Mouse (Mus musculus) left cerebral cortex, postnatal 36 days (tissue): ENCODE results near the gene Dhdds. TPM values are rescaled to one million over a fixed set of nuclear protein-coding genes. Genes with fewer than 3 reads are reported as not detected.

ENCODE experiments used
- DNase-seq, 2 experiments: peaks; one replicate each; pipeline ENCODE4 v3.0.0; 2021 to 2022; ENCODE audit warnings: low spot score in 2 of 2, mixed read lengths in 1 of 2
- intact Hi-C: fragments of 180-260 bp; cut with DNase I; formaldehyde crosslinking; loops from one replicate; pipeline ENCODE4 v1.15.1; 2025
- total RNA-seq, 2 experiments: library from RNA; stranded (reverse); gene quantifications; 2 replicates each; pipeline ENCODE4 v1.2.3; 2021

Dhdds gene
- total RNA-seq: 10 to 100 TPM; 61.9 to 63.3 TPM

GRCm38 (mm10) chr4:134000466-134001438, at the start of gene Dhdds:
TSS of gene Dhdds (minus strand) at chr4:134000918.
- intact Hi-C loops: no loop called here
- peak; percentile 93 to 96 for DNase-seq

GRCm38 (mm10) chr4:134047648-134048047, 46.9 kb upstream of the Dhdds start:
- DNase-seq: no peak
- intact Hi-C loops: no loop called here

GRCm38 (mm10) chr4:134043041-134043440, 42.3 kb upstream of the Dhdds start:
- intact Hi-C loops: no loop called here
- no peak for DNase-seq

DNA sequence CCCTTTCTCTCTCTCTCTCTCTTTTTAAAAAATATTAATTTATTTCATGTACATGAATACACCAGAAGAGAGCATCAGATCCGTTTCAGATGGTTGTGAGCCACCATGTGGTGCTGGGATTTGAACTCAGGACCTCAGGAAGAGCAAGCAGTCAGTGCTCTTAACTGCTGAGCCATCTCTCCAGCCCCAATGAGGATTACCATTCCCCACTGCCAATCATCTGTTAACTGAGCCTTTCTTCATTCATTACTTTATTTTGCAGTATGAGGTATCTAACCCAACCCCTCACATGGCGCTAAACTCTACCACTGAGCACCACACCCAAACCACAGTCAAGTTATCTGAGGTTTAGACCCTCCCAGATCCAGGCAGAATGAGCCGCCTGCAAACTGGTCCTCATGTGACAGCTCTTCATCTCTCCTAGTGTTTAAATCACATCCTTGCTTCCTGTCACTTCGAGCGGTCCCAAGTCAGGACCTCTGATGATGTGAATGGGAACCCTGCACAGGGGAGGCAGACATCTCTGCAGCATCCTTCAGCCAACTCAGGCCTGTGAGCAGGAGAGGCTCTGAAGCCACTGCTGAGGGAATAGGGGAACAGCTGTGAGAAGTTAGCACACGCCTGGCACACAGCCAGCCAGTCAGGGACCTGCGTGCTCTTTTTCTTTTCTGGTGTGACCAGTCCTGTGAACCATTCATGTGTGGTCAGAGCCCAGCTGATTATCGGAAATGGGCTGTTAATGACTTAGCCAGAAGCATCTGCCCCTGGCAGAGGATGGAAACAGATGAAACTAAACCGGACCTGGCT, 40.8 kb upstream of the Dhdds start:
- intact Hi-C loops: no loop called here
- no peak for DNase-seq

DNA sequence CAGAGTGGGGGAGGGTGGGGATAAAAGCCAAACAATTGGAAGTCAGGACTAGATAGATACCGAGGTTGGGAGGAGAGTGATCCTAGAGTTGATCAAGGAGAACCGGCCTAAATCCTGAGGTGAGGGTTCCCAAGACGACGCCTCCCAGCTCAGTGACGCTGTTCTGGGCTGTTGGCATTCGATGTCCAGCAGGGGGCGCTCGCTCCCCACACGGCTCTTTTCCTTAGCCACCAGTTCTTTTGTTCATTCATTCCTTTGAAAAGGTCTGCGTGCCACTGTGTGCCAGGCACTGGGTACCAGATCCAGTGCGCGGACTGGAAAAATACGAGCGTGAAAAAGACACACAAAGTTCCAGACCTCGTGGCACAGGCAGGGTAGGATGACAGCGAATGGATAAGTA, 35.2 kb upstream of the Dhdds start:
- DNase-seq: peak; percentile 72 to 78
- intact Hi-C loops: loop anchor here (2.0 to 10.0 kb wide), 3 partner anchors 41 to 89 kb away; partner anchors contain the start of gene Sh3bgrl3

DNA sequence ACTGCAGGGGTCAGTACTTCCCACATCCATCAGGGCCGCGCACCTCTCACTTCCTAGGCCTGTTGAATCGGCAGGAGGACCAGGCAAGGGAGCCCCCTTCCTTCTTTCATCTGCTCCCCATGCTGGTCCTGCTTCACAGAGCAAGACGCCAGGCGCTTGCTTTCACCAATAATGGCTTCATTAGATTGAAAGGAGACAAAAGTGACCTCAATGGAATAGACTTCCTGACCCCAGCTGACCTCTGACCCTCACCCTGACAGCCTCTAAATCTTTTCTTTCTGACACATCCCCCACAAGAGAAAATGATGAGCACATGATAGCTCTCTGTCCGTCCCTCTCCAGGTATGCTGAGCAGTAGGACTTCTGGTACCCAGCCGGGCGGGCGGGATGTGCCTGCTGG, 25.1 kb upstream of the Dhdds start:
- intact Hi-C loops: no loop called here
- DNase-seq: no peak

- DNase-seq: peak in 1 of 2 experiments; percentile 12
- intact Hi-C loops: no loop called here
Observed at GRCm38 (mm10) chr4:134020621-134021020, 19.9 kb upstream of the Dhdds start.

DNA sequence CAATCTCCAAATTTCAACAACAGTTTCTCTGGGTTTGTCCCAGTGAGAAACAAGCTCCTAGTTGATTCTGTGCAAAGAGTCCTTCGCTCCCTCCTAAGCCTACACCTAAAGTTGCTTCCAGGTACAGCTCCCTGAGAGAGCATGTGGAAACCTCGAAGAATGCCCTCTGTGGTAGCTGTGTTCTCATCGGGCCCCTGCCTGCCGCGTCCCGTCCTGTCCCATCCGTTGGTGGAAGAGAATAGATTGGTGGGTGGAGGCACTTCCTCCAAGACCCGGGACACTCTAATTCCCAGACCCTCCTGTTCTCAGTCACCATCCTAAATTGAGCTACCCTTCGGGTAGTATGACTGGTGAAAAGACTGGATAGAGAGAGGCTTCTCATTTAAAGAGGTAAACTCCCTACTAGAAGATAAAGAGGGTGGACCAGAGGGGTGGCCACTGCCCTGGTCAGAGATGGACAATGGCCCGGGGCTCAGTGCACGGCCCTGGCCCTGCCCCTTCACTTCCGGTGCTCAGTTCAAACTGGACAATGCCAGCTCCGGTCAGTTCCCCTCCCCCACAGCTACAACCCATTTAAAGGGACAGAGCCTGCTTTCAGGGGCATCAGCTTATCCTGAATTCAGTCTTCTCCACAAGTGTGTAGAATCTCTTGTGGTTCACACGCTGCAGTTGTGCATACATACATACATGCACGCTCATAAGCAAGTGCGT, 19.1 kb upstream of the Dhdds start:
- intact Hi-C loops: no loop called here
- no peak for DNase-seq

DNA sequence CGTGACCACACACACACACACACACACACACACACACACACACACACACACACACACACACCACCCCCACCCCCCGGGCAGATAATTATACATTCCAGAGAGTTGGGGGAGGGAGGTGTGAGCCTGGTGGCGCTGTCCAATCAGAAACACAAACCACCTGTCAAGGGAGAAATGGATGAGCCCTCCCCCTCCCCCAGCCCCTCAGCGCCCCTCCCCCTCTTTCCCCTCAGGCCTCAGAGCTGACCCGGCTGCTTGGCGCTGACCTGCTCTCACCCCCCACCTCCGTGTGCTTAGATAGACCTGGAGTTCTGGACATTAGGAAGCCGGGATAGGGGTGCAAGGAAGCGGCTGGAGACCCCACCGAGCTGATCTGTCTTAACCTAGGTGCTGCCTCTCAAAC, 18.5 kb upstream of the Dhdds start:
- intact Hi-C loops: no loop called here
- DNase-seq: no peak

DNA sequence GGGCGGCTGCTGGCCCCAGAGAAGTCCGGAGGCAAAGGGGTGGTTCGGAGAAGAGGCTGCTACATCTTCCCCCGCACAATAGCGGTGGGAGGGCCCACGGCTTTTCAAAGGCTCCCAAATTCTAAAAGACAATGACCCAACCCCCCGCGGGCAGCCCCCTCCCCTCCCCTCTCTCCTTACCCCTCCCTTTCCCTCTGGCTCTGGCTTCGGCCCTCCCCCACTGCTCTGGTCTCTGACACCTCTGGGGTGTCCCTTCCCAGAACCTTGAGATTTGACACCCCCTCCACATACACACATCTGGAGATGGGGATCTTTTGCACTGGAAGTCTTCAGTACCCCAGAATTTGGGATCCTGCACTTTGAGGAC, 18.0 kb upstream of the Dhdds start, which contains the start of gene Lin28a:
Gene Lin28a (minus strand): TSS at position 63 of the 367 bp plus-strand sequence.
- DNase-seq: no peak
- intact Hi-C loops: no loop called here

- no peak for DNase-seq
- intact Hi-C loops: no loop called here
Observed at GRCm38 (mm10) chr4:134018038-134018778, 17.5 kb upstream of the Dhdds start.

DNA sequence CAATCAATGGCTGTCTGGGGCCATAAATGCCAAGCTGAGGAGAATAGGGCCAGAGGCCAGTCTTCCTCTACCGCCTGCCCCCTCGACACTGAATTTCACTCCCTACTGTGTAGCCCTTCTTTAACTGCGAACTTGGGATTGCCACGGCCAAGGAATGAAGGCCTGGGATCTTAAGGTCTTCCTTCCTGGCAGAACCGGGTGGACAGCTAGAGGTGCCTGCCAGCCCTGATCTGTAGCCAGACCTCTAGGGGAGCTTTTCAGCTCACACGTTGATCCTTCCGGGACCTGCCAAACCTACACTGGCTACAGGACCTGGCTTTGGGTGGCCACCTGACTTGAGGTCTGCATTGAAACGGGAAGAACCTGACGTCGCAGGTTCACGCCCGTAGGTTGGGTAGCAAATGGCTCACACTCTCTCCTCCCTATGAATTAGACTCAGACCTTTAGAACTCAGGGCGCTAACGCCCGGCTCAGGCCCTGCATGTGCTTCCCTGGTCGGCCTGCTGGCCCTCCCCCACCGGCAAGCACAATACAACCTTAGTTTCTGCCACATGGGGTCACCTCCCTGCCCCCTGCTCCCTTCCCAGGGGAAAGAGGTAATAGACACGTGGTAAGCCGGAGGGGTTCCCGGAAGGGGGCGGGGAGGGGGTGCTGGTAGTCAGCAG, 16.6 kb upstream of the Dhdds start:
- intact Hi-C loops: no loop called here
- no peak for DNase-seq

DNA sequence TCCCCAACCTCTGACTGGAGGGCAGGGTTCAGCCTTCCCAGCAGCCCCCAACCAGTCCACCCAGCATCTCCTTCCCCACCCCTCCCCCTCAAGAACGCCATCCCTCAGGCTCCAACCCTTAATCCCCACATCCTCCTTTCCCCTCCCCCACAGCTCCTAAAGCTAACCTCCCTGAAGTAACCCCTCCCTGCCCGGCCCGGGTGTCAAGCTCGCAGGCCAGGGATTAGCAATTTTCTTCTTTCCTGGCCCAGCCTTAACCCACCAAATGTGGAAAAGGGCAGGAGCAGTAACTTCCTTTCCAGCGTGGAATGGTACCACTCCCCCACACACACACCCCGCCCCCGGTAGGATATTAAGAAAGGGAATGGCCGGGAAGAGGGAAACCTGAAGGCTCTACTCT, 16.0 kb upstream of the Dhdds start:
- intact Hi-C loops: no loop called here
- DNase-seq: no peak

GRCm38 (mm10) chr4:134016208-134016607, 15.5 kb upstream of the Dhdds start:
- intact Hi-C loops: no loop called here
- no peak for DNase-seq

DNA sequence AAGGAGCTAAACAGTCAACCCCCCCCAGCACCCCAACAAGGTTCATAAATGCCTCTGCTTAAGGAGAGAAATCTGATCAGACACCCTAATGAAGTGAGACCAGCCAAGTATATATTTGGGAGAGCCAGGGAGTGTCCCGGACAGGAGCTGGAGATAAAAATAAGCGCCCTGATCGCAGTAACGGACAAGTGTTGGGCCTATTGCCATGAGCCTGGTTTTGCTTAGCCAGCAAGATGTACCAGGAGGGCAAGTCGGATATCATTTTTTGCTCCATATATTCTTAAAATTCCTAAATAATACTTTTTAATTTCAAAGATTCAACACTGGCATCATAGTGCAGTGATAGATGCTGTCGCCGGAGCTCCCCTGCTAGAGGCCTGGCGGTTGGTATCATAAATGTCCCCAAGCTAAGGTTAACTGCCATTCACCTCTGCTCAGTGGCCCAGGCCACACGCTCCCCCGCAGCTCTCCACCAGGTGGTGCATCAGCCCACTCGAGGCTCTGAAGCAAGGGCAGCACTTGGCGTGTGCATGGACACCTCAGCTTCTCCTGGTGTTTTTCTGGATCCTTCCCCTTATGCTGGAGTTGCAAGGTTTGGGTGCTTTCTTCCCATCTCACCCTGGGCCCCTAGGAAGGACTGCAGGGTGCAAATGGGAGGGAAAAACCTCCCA, 12.3 kb upstream of the Dhdds start:
- DNase-seq: no peak
- intact Hi-C loops: no loop called here

DNA sequence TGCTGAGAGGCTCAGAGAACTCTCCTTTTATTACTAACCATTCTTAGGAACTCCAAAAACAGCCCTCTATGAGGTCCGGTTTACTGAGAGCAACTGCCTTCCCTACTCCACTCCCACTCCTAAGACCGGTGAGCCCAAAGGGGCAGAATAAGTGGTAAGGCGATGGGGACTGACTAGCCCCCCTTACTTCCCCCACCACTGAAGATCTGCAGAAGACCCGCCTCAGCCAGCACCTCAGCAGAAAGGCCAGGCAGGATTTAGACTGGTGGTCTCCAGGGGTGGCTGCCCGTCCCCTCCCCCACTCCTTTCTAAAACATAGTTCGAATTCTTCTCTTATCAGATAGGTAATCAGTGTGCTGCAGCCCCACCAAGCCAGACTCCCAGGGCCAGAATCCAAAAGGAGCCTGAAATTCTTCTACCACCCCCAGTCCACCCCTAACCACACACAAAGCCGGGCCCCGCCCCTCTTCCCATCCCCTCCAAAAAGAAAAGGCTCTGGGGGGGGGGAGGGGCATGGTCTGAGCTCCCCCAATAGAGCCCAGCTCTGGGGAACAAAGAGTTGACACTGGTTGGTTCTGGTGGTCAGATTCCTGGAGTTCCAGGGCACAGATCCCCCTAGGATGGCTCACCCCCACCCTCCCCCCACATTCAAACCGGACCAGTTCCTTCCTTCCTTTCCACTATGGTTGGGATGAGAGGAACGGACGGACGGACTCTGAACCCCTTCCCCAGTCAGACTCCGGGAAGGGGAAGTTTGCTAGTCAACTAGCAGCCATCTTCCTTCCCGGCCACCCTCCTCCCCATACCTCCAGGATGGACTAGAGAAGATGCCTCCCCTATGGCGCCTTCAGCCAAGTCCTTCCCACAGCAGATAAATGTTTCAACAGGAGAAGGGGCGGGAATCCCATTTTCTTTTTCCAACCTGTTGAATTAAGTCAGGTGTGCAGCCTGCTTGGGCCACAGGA, 11.0 kb upstream of the Dhdds start:
- intact Hi-C loops: no loop called here
- no peak for DNase-seq

DNA sequence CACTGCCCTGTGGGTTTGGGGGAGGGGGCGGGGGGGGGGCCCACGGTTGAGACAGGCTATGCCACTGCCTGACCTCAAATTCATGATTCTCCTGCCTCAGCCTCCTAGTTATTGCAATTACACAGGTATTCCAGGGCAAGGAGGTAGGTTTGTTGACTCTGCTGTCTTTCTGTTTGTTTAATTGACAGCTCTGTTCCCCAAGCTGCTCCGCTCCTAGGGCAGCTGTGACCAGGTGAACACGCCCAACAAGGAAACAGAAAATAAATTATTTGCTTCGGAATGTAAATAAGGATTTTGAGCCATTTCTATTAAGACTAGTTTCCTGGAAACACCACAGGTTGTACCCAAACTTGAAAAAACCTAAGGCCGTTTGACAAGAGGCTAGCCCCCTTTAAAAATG, 9.0 kb upstream of the Dhdds start:
- DNase-seq: no peak

More for the DNA sequence above, 9.0 kb upstream of the Dhdds start:
- intact Hi-C loops: no loop called here
